Mouse (Mus musculus): ENCODE data around the gene Pomgnt2.

The Pomgnt2 gene

DNA sequence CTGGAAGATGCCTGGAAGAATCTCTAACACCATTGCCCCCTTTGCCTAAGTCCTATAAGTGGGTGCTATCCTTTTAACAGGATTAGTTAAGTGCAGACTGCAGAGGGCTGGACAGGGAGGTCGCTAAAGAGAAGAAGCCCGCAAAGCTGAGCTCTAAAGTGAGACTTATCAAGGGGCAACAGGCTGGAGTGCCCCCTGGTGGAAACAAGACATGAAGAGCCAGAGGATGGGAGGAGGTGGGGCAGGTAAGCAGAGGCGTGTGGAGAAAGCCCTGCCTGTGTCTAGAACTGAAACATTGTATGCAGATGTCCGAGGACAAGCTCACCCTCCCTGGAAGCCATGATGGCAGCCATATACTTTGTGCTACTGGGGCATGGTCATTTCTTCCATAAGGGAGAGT is 16.7 kb upstream of the Pomgnt2 start:
- no peak for DNase-seq (ENCODE audit: low spot score in 2 of 2)

GRCm38 (mm10) chr9:122012816-122013215 is 15.9 kb upstream of the Pomgnt2 start:
- DNase-seq (ENCODE audit: low spot score in 2 of 2) = no peak

- no peak for DNase-seq (ENCODE audit: low spot score in 2 of 2)
These were observed 13.8 kb upstream of the Pomgnt2 start for GRCm38 (mm10) chr9:122010751-122011150.

- no peak for DNase-seq (ENCODE audit: low spot score in 2 of 2)
These were observed 12.0 kb upstream of the Pomgnt2 start for GRCm38 (mm10) chr9:122008876-122009275.

GRCm38 (mm10) chr9:122006609-122007008 is 9.7 kb upstream of the Pomgnt2 start:
- no peak for DNase-seq (ENCODE audit: low spot score in 2 of 2)

DNA sequence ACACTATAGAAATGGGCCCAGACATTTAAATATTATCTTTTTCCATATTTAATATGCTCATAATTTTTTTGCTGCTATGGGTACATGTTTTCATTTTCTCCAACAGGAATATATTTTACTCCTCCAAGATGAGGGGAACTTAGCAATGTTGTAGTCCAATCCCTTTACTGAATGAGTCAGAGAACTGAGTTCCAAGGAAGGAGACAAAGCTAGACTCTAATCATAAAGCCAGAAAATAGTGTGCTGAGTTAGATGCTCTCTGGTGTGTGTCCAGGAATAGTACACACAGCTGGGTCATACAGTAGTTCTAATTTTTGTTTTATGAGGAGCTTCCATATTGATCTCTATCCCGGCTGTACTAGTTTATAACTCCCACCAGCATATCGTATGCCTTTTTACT is 9.3 kb upstream of the Pomgnt2 start:
- no peak for DNase-seq (ENCODE audit: low spot score in 2 of 2)

- no peak for DNase-seq (ENCODE audit: low spot score in 2 of 2)
These were observed 1.1 kb upstream of the Pomgnt2 start for GRCm38 (mm10) chr9:121997978-121998377.

DNA sequence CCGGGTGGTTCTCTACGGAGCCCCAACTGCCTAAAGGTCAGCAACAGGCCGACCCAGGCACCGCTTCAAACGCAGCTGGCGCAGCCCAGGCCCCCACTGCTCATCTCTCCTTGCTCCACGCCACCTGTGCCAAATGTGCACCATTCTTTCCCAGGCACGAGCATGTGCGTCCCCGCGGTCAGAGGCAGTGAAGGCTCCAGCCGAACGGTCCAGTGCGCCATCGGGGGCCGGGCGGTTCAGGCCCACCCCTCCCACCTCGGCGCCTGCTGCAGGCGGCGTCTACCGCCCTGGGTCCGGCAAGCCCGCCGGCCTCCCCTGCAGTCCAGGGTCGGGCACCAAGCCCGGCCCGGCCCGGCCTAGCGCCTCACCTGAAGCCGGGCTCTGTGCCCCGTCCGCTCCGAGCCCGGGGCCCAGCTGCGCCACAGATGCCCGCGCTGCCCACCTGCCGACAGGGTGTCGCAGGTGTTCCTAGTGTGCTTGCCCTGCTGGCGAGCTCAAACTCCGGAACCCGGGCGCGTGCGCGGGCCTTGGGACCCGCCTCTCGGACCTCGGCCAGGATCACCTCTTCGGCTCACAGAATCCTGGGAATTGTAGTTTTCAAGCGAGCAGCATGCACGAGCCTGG is 1.3 kb downstream of the Pomgnt2 start:
- peak; percentile 64 to 82 for DNase-seq (ENCODE audit: low spot score in 2 of 2)

DNA sequence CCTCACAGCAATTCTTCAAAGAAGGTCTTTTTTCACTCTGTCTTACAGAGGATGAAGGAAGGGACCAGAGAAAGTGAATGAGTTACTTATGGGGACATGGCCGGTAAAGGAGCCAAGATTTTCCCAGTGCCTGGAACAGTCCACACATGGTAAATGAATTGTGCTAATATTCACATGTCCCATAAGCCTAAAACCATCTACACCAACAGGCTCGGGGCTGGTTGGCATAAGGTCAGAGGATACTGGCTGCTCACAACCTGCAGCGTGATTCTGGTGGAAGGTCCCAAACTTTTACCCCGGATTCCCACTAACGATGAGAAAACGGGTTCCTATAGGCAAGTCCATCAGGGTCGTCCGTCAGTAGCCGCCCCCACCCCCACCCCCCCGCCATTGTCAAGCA is 1.8 kb downstream of the Pomgnt2 start:
- DNase-seq (ENCODE audit: low spot score in 2 of 2) = no peak

GRCm38 (mm10) chr9:121993047-121993446 is 3.9 kb downstream of the Pomgnt2 start:
- DNase-seq (ENCODE audit: low spot score in 2 of 2) = no peak

DNA sequence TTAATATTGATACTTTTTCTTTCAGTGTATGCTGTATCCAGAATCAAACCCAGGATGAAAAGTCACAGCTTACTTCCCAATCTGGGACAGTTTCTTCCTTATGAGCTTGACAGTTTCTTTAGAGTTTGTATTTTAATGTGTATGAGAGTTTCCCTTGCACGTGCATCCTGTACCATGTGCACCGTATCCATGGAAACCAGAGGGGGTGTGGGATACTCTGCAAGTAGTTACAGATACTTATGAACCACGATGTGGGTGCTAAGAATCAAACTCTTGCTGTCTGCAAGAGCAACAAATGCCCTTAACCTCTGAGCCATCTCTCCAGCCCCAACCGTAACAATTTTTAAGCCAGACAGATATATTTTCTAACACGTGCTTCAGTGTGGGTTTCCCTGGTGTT is 5.9 kb downstream of the Pomgnt2 start:
- DNase-seq (ENCODE audit: low spot score in 2 of 2) = no peak

- no peak for DNase-seq (ENCODE audit: low spot score in 2 of 2)
These were observed 7.4 kb downstream of the Pomgnt2 start for GRCm38 (mm10) chr9:121989536-121989935.

DNA sequence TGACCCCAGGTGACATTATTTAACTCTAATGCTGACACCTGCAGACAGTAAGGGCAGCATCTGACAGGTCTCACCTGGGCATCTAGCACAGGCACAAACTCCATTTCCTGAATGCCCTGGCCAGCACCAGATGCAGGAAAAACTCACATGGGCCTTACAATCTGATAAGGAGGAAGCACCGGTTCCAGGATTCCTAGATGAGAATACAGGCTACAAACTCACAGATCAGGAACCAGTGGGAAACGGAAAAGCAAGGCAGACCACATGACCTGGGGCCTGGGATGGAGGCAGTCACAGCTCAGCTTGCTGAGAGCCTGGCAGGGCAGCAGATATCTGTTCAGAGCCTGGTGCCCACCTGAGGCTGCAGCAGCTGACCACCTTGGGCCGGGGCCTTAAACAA is 8.0 kb downstream of the Pomgnt2 start:
- DNase-seq (ENCODE audit: low spot score in 2 of 2) = no peak

- DNase-seq (ENCODE audit: low spot score in 2 of 2) = peak; percentile 63 to 75
These were observed 12.1 kb downstream of the Pomgnt2 start for GRCm38 (mm10) chr9:121984465-121985461.

GRCm38 (mm10) chr9:121983504-121983903 is 13.4 kb downstream of the Pomgnt2 start:
- DNase-seq (ENCODE audit: low spot score in 2 of 2) = peak; percentile 53 to 67

GRCm38 (mm10) chr9:121982665-121983064 is 14.2 kb downstream of the Pomgnt2 start:
- no peak for DNase-seq (ENCODE audit: low spot score in 2 of 2)

- DNase-seq (ENCODE audit: low spot score in 2 of 2) = no peak
These were observed 14.7 kb downstream of the Pomgnt2 start for GRCm38 (mm10) chr9:121982214-121982613.

- no peak for DNase-seq (ENCODE audit: low spot score in 2 of 2)
These were observed 15.3 kb downstream of the Pomgnt2 start for GRCm38 (mm10) chr9:121981466-121982105.

- DNase-seq (ENCODE audit: low spot score in 2 of 2) = no peak
These were observed 15.9 kb downstream of the Pomgnt2 start for GRCm38 (mm10) chr9:121981046-121981445.

DNA sequence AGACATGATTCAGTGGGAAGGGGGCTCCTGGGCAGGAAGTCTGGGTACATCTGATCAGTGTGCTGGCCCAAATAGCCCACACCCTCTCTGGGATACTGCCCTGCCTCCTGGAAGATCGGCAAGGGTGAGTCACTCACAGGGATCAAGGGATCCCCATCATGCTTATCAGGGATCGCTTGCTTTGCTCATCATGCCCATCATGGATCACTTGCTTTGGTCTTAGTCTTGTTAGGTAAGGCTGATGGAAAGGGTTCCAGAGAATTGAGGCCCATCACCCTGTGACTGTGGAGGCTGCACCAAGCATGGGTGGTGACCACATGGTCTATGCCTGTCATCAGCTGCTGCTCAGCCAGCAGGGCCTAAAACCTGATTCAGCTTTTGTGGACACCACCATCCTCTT is 21.6 kb downstream of the Pomgnt2 start:
- no peak for DNase-seq (ENCODE audit: low spot score in 2 of 2)

- no peak for DNase-seq (ENCODE audit: low spot score in 2 of 2)
These were observed 22.5 kb downstream of the Pomgnt2 start for GRCm38 (mm10) chr9:121974141-121974986.

DNA sequence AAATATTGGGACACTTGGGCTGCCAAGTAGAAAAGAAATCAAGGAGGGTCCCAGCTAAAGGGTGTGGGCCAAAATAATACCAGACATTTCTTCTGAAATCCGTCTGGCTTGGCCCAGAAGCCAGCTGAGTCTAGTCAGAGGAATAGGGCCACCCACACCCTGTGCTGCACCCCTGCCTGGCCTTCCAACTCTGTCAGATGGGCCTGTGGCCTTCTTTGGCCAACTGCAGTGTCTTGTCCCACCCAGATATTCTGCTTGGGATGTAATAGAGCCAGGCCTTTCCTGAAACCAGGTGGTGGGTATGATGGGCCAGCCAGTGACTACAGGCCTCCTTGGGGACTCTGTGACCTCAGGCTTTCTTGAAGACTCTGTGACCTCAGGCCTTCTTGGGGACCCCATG is 23.7 kb downstream of the Pomgnt2 start:
- no peak for DNase-seq (ENCODE audit: low spot score in 2 of 2)

All from frontal cortex, postnatal 14 days (tissue).